Mouse (Mus musculus): ENCODE measurements around the gene Ccs. TPM values are rescaled to one million over a fixed set of nuclear protein-coding genes. Genes with fewer than 3 reads are reported as not detected.

The Ccs gene
- 12.7 and 51.8 TPM in 2 replicates for polyA plus RNA-seq (2012; ENCODE audit: low replicate concordance)

GRCm38 (mm10) chr19:4839149-4839548, at the start of gene Ccs, which contains the start of gene Ccdc87:
TSS of gene Ccs (minus strand) at chr19:4839332.
TSS of gene Ccdc87 (plus strand) at chr19:4839366.

GRCm38 (mm10) chr19:4878405-4879323, 39.5 kb upstream of the Ccs start, which contains the start of gene Zdhhc24:
TSS of gene Zdhhc24 (plus strand) at chr19:4878668.

GRCm38 (mm10) chr19:4877785-4878184, 38.7 kb upstream of the Ccs start, which contains the start of gene Actn3:
TSS of gene Actn3 (minus strand) at chr19:4877909.

GRCm38 (mm10) chr19:4854552-4855469, 15.7 kb upstream of the Ccs start, which contains the start of gene Ctsf:
TSS of gene Ctsf (plus strand) at chr19:4855130.

GRCm38 (mm10) chr19:4811063-4811908, 27.8 kb downstream of the Ccs start, which contains the start of the genes Gm21992 and Rbm14:
TSS of gene Gm21992 (minus strand) at chr19:4811612.
TSS of gene Rbm14 (minus strand) at chr19:4811634.

GRCm38 (mm10) chr19:4793831-4794422, 45.2 kb downstream of the Ccs start, which contains the start of gene Rbm4:
TSS of gene Rbm4 (minus strand) at chr19:4793901.

Other genes with a start within 250 kb of the Ccs start
- gene Lrfn4, start 223.7 kb downstream of the Ccs start, polyA plus RNA-seq (2012; ENCODE audit: low replicate concordance), result 0.86 and 0.90 TPM in 2 replicates
- gene Rce1, start 213.7 kb downstream of the Ccs start, polyA plus RNA-seq (2012; ENCODE audit: low replicate concordance), result 15.3 and 49.3 TPM in 2 replicates
- not detected in 2 replicates for gene Gm960, start 140.7 kb downstream of the Ccs start, polyA plus RNA-seq (2012; ENCODE audit: low replicate concordance)
- 0.14 and 0.16 TPM in 2 replicates for gene Sptbn2, start 128.2 kb downstream of the Ccs start, polyA plus RNA-seq (2012; ENCODE audit: low replicate concordance)
- gene Rbm4b, start 82.8 kb downstream of the Ccs start, polyA plus RNA-seq (2012; ENCODE audit: low replicate concordance), result 8.5 and 11.5 TPM in 2 replicates
- gene Rbm4, start 45.4 kb downstream of the Ccs start, polyA plus RNA-seq (2012; ENCODE audit: low replicate concordance), result 6.9 and 16.0 TPM in 2 replicates
- 3.8 and 4.1 TPM in 2 replicates for gene Gm21992, start 27.7 kb downstream of the Ccs start, polyA plus RNA-seq (2012; ENCODE audit: low replicate concordance)
- 20.9 and 36.1 TPM in 2 replicates for gene Rbm14, start 27.7 kb downstream of the Ccs start, polyA plus RNA-seq (2012; ENCODE audit: low replicate concordance)
- gene Ccdc87, start within 50 bp of the Ccs start, polyA plus RNA-seq (2012; ENCODE audit: low replicate concordance), result not detected in 2 replicates
- 11.0 and 13.2 TPM in 2 replicates for gene Ctsf, start 15.8 kb upstream of the Ccs start, polyA plus RNA-seq (2012; ENCODE audit: low replicate concordance)
- 0.22 and 0.38 TPM in 2 replicates for gene Actn3, start 38.6 kb upstream of the Ccs start, polyA plus RNA-seq (2012; ENCODE audit: low replicate concordance)
- gene Zdhhc24, start 39.3 kb upstream of the Ccs start, polyA plus RNA-seq (2012; ENCODE audit: low replicate concordance), result 4.0 and 5.5 TPM in 2 replicates
- 2.5 and 3.9 TPM in 2 replicates for gene Bbs1, start 67.3 kb upstream of the Ccs start, polyA plus RNA-seq (2012; ENCODE audit: low replicate concordance)
- gene Dpp3, start 89.0 kb upstream of the Ccs start, polyA plus RNA-seq (2012; ENCODE audit: low replicate concordance), result 53.2 and 59.1 TPM in 2 replicates
- gene Peli3, start 103.8 kb upstream of the Ccs start, polyA plus RNA-seq (2012; ENCODE audit: low replicate concordance), result 0.70 and 1.6 TPM in 2 replicates
- 32.1 and 50.4 TPM in 2 replicates for gene Mrpl11, start 122.8 kb upstream of the Ccs start, polyA plus RNA-seq (2012; ENCODE audit: low replicate concordance)
- gene Npas4, start 151.0 kb upstream of the Ccs start, polyA plus RNA-seq (2012; ENCODE audit: low replicate concordance), result 0.58 and 2.6 TPM in 2 replicates
- 2.2 and 2.4 TPM in 2 replicates for gene Slc29a2, start 184.5 kb upstream of the Ccs start, polyA plus RNA-seq (2012; ENCODE audit: low replicate concordance)
- gene B4gat1, start 199.5 kb upstream of the Ccs start, polyA plus RNA-seq (2012; ENCODE audit: low replicate concordance), result 6.8 and 7.5 TPM in 2 replicates
- gene AC124502.3, start 199.6 kb upstream of the Ccs start, polyA plus RNA-seq (2012; ENCODE audit: low replicate concordance), result 0.27 and 1.1 TPM in 2 replicates
- gene Brms1, start 202.0 kb upstream of the Ccs start, polyA plus RNA-seq (2012; ENCODE audit: low replicate concordance), result 43.8 and 84.2 TPM in 2 replicates
- gene Rin1, start 211.1 kb upstream of the Ccs start, polyA plus RNA-seq (2012; ENCODE audit: low replicate concordance), result 2.1 and 4.0 TPM in 2 replicates
- gene Cd248, start 228.7 kb upstream of the Ccs start, polyA plus RNA-seq (2012; ENCODE audit: low replicate concordance), result 0.21 and 1.8 TPM in 2 replicates
- gene Tmem151a, start 246.2 kb upstream of the Ccs start, polyA plus RNA-seq (2012; ENCODE audit: low replicate concordance), result 1.0 and 1.3 TPM in 2 replicates
- 10.9 and 21.1 TPM in 2 replicates for gene Yif1a, start 249.2 kb upstream of the Ccs start, polyA plus RNA-seq (2012; ENCODE audit: low replicate concordance)

Measured in hematopoietic multipotent progenitor cell, adult 10-12 weeks (in vitro differentiated cells).